Mouse (Mus musculus) liver, embryonic 14.5 days (tissue): ENCODE measurements around the gene Glipr1l3. TPM values are rescaled to one million over a fixed set of nuclear protein-coding genes. Genes with fewer than 3 reads are reported as not detected.
"Not testable (repeated sequence)": the region's sequence is repeated elsewhere in the genome, so short reads cannot be mapped to it uniquely, and the experiment has no call there.

Source experiments
- ATAC-seq: fragments of 200-750 bp; cut with Nextera tagmentation; 2 replicates; pipeline ENCODE4 v1.8.0; 2017; ENCODE audit warnings: moderate number of reproducible peaks, mild to moderate bottlenecking, moderate library complexity; ENCODE audit not compliant: insufficient read depth
- DNase-seq, 3 experiments: peaks; one replicate each; pipeline ENCODE4 v3.0.0-alpha.2; 2012 to 2013; ENCODE audit warnings: low read depth in 3 of 3, low spot score in 3 of 3
- H3K27ac ChIP-seq: fragments of 300-500 bp; sonication (generic); 2 replicates; pipeline ENCODE4 v1.5.1; 2014; ENCODE audit warnings: moderate library complexity, mild to moderate bottlenecking, control low read depth, inconsistent platforms
- H3K27me3 ChIP-seq: fragments of 300-500 bp; sonication (generic); 2 replicates; pipeline ENCODE4 v1.6.1; 2014; ENCODE audit warnings: mild to moderate bottlenecking, low read length, moderate library complexity; ENCODE audit not compliant: control insufficient read depth, insufficient read depth
- H3K36me3 ChIP-seq: fragments of 300-500 bp; sonication (generic); replicated peaks from 2 replicates; pipeline ENCODE4 v1.6.1; 2014; ENCODE audit warnings: low read depth; ENCODE audit not compliant: control insufficient read depth, insufficient read depth
- H3K4me1 ChIP-seq, 2 experiments: fragments of 200-500 bp in 1 of 2; fragments of 300-500 bp in 1 of 2; sonication (generic) in 1 of 2; replicated peaks; 2 replicates each; pipeline ENCODE4 v1.6.1; 2012 to 2014; ENCODE audit warnings: antibody characterized with exemption in 1 of 2, inconsistent platforms in 1 of 2, low read length in 1 of 2; ENCODE audit not compliant: control insufficient read depth in 2 of 2, insufficient read depth in 2 of 2
- H3K4me2 ChIP-seq: fragments of 300-500 bp; sonication (generic); 2 replicates; pipeline ENCODE4 v1.6.1; 2014; ENCODE audit warnings: low read depth, mild to moderate bottlenecking, control low read depth, moderate library complexity
- H3K4me3 ChIP-seq, 2 experiments: fragments of 200-500 bp in 1 of 2; fragments of 300-500 bp in 1 of 2; sonication (generic) in 1 of 2; 2 replicates each; pipeline ENCODE4 v1.5.1; 2012 to 2014; ENCODE audit warnings: low read depth in 2 of 2, low read length in 2 of 2, mild to moderate bottlenecking in 2 of 2, control low read depth in 1 of 2, inconsistent platforms in 1 of 2, moderate library complexity in 1 of 2; ENCODE audit not compliant: insufficient read depth in 1 of 2
- H3K9ac ChIP-seq: fragments of 300-500 bp; sonication (generic); replicated peaks from 2 replicates; pipeline ENCODE4 v1.6.1; 2014; ENCODE audit warnings: mild to moderate bottlenecking, control low read depth, moderate library complexity
- H3K9me3 ChIP-seq: fragments of 300-500 bp; sonication (generic); 2 replicates; pipeline ENCODE4 v1.6.1; 2016; ENCODE audit warnings: low read length, mixed read lengths; ENCODE audit not compliant: control insufficient read depth
- CTCF ChIP-seq: IDR thresholded peaks from 2 replicates; pipeline ENCODE4 v1.5.1; 2016; ENCODE audit warnings: antibody characterized with exemption, low read depth, control low read depth
- EP300 ChIP-seq: IDR thresholded peaks from 2 replicates; pipeline ENCODE4 v1.6.1; 2016; ENCODE audit warnings: antibody characterized with exemption, low read depth
- WGBS: fragments of 180-500 bp; shearing (Covaris S2); extraction: QIAGEN DNeasy Blood & Tissue Kit; methylation state at CpG from one replicate; pipeline ENCODE4 v1.1.7; 2014; ENCODE audit not compliant: insufficient replicate concordance; 5-methylcytosine and 5-hydroxymethylcytosine counted together
- polyA plus RNA-seq, 2 experiments: library from polyadenylated mRNA; depleted of rRNA in 1 of 2; stranded (reverse) in 1 of 2; unstranded in 1 of 2; fragments of >200 nt; fragmentation: Nextera tagmentation in 1 of 2; extraction: Ambion mirVana in 1 of 2; gene quantifications; 2 replicates each; pipeline versions ENCODE4 v1.2.1 to v1.2.3; 2012 to 2014

The Glipr1l3 gene
- polyA plus RNA-seq (2012; rRNA removed) = not detected in 2 replicates
- polyA plus RNA-seq (2014; fragmentation: Nextera tagmentation; extraction: Ambion mirVana) = not detected in 2 replicates

GRCm38 (mm10) chr10:112159882-112160560 lies at the start of gene Glipr1l3:
Gene Glipr1l3, minus strand, starts transcription at chr10:112160327.
- not testable (repeated sequence) for H3K4me2 ChIP-seq, H3K9me3 ChIP-seq, H3K4me1 ChIP-seq, H3K4me3 ChIP-seq, H3K9ac ChIP-seq, H3K27me3 ChIP-seq, H3K27ac ChIP-seq, H3K36me3 ChIP-seq
- DNase-seq (peak; percentile 28 to 48 (median 43)), ATAC-seq (peak; percentile 57)
- 19% methylated on average over 15 of the region's 15 CpGs for WGBS
- TF ChIP-seq CTCF = peak; percentile 72

- no peak overlapping the region for H3K4me2 ChIP-seq
- no peak overlapping the region for H3K9ac ChIP-seq
- no peaks in the 10 kb centered on the region for H3K36me3 ChIP-seq
- H3K4me3 ChIP-seq = no peak overlapping the region
- WGBS = 56% methylated on average over 2 of the region's 2 CpGs
- H3K27ac ChIP-seq = no peak overlapping the region
- TF ChIP-seq EP300 (no peak), CTCF (peak; percentile 12; the same call in 1 of the 2 replicates)
- no peaks in the 10 kb centered on the region for H3K4me1 ChIP-seq
- DNase-seq = no peak
- no peak for ATAC-seq
- H3K27me3 ChIP-seq = no peaks in the 10 kb centered on the region
- no peaks in the 10 kb centered on the region for H3K9me3 ChIP-seq
These were observed 43.3 kb upstream of the Glipr1l3 start for GRCm38 (mm10) chr10:112203463-112203862.

GRCm38 (mm10) chr10:112193919-112194318 lies 33.8 kb upstream of the Glipr1l3 start:
- not testable (repeated sequence) for H3K9ac ChIP-seq, H3K27me3 ChIP-seq, DNase-seq, H3K4me3 ChIP-seq, H3K36me3 ChIP-seq, H3K9me3 ChIP-seq, H3K27ac ChIP-seq, ATAC-seq, H3K4me2 ChIP-seq, H3K4me1 ChIP-seq
- 38% methylated on average over 2 of the region's 2 CpGs for WGBS

GRCm38 (mm10) chr10:112177027-112177426 lies 16.9 kb upstream of the Glipr1l3 start:
- not testable (repeated sequence) for H3K4me3 ChIP-seq, H3K9ac ChIP-seq, H3K4me2 ChIP-seq, H3K36me3 ChIP-seq, DNase-seq, H3K9me3 ChIP-seq, H3K4me1 ChIP-seq, H3K27ac ChIP-seq, H3K27me3 ChIP-seq, ATAC-seq
- 35% methylated on average over 13 of the region's 13 CpGs for WGBS

GRCm38 (mm10) chr10:112163168-112163766 lies 3.1 kb upstream of the Glipr1l3 start, which contains the start of gene Caps2:
Gene Caps2, plus strand, starts transcription at chr10:112163621.
- Histone ChIP-seq H3K9ac (no peak within 1 kb of the TSS), H3K27ac (no peak within 1 kb of the TSS), H3K4me2 (no peak within 1 kb of the TSS), H3K4me1 (no peaks in the 10 kb centered on the region), H3K27me3 (no peaks in the 10 kb centered on the region), H3K4me3 (no peak within 1 kb of the TSS), H3K36me3 (no peaks in the 10 kb centered on the region), H3K9me3 (no peaks in the 10 kb centered on the region)
- TF ChIP-seq EP300 (no peak), CTCF (no peak)
- 19% methylated on average over 4 of the region's 4 CpGs for WGBS
- no peak for DNase-seq
- no peak for ATAC-seq
